Mouse (Mus musculus) erythroblast, embryonic 14.5 days (primary cell): Measurements from ENCODE around the gene Gm20683.

Source experiments
- GATA1 ChIP-seq: IDR thresholded peaks from 2 replicates; pipeline ENCODE4 v1.6.1; 2012; ENCODE audit warnings: low read length, inconsistent platforms, mixed read lengths
- TAL1 ChIP-seq: IDR thresholded peaks from 3 replicates; pipeline ENCODE4 v1.6.1; 2012; ENCODE audit warnings: low read length, inconsistent platforms, mixed read lengths

DNA sequence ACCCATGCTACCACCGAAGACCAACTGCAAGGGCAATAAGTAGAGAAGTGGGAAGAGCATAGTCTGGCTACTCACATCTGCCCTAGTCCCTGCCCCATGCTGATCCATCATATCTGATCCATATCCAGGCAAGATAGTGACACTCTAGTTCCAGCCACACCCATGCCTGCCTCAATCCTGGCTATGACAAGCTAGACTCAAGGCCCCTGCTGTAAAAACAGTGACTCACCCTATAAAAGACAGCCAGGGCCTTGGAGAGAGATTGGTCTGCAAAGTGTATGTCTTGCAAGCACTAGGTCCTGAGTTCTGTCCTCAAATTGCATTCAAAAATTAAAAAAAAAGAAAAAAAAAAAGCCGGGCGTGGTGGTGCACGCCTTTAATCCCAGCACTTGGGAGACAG is 35.1 kb downstream of the Gm20683 start:
- TF ChIP-seq GATA1: no peak
- no peak for TF ChIP-seq TAL1
